Mouse (Mus musculus) adrenal gland, adult 2 months (tissue): ENCODE measurements at regions not wholly inside any gene's neighbourhood (a gene's known extent, or its start where the extent isn't known, plus 50 kb on each side); places are given as distances from the start of the nearest gene placed in this dataset.

ENCODE experiments used
- DNase-seq: peaks from one replicate; pipeline ENCODE4 v3.0.0; 2021

DNA sequence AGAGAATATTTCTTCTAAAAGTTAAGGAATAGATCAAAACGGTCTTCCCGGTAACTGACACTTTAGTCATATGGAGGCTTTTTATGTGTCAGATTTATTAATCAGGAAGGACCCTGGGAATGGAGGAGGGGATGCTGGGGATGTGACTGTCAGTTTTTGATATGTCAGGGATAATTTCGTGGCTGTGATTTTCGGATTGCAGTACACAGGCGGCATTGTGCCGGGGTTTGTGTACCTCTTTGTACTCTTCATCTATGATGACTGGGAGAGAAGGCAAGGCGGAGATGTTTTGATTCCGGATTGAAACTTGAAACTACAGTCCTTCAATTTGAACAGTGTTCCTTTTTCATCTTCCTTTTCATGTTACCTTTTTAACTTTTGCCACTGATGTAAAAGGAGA lies 344.2 kb downstream of the Mdfic start:
- no peak for DNase-seq

DNA sequence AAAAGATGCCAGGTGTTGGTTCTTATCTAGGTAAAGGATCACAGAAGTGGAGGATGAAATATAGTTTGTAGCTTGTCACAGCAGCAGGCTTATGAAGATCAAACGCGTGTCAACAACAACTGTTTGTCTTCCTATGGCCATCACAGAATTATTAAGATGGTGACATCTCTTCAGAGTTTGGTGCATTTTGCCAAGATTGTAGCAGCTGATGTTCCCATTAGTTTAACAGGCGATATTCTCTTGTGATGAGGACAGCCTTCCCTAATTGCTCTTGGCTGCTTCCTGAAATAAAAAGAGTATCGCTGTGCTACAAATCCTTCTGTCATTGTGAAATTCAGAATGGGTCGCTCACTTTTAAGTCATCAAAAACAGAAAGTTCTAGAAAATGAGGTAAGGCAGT lies 344.7 kb downstream of the Mdfic start:
- DNase-seq = no peak

DNA sequence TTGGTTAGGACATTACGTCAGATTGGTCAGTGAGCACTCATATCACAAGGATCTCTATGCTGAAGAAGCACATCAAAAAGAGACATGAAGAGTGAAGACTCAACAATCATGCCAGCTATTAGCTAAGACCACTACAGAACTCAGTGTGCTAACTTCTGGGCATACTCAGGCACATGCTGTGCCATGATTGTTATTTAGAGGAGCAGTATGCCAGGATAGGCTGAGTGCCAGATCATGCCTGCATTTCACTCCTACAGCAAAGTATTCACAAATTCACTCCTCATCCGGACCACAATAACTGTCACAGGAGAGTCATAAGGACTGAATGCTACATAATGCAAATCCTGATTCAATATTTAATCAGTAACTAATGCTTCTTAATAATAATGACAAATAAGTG lies 355.8 kb downstream of the Mdfic start:
- DNase-seq = no peak

DNA sequence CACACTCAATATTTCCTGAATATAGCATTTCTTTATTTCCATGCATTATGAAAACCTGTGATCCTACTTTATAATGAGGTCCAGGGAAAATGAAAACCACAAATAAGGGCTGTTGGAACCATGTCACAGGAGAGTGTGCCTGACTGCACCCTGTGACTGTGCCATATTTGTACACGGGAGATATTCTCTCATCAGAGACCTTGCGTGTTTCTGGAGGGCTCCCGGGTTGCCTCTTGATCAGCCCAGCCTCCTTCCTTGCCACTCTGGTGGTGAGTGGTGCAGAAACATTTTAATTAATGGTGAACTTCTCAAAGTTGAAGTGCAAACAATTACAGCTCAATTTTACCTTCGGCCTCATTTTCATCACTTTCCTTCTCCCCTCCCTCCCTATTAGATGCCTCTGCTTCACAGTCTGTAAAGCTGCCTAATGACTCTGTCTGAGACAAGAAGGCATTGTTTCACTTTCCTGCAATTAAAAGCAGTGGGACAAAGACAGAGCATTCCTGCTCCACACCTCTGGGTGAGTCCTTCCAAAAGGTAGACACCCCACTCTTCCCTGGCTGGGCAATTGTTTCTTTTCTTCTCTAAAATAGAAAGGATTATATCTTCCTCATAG lies 356.8 kb downstream of the Mdfic start:
- no peak for DNase-seq

DNA sequence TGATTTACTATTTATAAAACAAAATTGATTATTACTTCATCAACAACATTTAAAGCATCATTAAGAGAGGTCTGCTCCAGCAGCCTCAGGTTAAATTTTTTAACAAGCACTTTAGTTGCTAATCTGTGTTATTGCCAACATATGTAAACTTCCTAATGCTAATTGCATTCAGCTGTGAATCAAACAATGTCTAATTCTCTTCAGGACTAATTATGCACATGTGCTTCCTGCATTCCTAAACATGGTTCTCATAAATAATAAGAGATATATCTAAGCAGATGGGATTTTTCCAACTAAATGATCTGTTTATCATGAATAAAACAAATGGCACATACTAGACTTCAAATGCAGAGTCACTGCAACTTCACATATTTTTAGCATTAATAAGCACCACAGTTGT lies 357.5 kb downstream of the Mdfic start:
- DNase-seq = no peak

DNA sequence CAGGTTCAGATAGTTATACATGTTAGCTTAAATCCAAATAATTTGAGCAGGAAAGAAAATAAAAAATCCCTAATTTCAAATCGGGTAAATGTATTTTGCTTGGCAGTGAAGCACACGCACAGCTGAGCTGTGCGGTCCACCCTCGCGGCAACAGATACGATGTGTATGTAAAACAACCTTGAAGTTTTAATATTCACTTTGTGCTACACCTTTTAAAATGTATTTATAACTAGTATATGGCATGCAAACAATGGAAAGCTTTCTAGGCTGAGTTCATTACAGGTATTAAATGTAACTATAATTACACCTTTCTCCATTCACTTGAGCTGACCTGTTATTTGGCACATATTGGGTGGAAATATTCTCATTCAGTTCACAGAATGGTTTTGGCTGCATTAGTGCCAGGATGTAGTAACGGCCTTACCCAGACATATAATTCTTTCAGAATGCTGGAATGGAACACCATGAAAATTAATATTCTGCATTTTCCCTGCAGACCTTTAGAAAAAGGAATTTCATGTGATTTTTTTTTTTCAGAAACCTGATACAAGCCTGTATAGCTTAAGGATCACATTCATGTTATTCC lies 366.6 kb downstream of the Mdfic start:
- no peak for DNase-seq

GRCm38 (mm10) chr6:16098761-16099160 lies 378.3 kb downstream of the Mdfic start:
- no peak for DNase-seq

- DNase-seq = no peak
Observed at GRCm38 (mm10) chr6:16141009-16141408, 420.5 kb downstream of the Mdfic start.

GRCm38 (mm10) chr6:16144538-16144937 lies 424.1 kb downstream of the Mdfic start:
- DNase-seq = no peak

DNA sequence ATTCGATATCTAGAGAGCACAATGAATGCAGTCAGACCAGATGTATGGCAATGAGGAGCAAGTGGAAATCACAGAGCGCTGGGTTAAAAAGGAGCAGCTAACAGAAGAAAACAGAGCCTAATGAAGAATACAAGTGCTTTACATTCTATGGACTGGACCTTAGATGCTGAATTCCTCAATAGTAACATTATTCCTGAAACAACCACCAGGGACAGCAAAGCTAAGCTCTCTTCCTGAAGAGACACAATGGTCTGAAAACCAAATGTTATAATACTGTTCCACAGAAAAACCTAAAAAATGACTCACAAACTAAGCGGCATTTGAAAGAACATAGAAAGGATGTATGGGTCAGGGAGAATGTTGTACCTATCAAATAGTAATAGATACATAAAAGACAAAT lies 430.1 kb downstream of the Mdfic start:
- no peak for DNase-seq

DNA sequence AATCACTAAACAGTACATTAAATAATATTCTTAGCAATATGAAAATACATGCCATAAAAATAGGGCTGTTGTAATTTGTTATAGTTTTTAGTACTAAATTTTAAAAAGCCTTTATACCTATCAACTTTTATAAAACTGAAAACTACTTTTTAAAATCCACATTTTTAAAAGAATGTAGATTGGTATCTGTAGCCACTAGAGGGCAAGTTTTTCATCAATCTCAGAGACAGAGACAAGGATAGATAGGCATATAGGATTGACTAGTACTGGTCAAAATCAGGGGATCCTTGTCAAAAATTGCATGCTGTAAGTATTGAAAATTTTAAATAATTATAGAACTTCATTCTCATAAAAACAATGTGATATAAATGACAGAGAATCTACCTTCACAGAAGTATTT lies 431.0 kb downstream of the Mdfic start:
- DNase-seq = no peak

DNA sequence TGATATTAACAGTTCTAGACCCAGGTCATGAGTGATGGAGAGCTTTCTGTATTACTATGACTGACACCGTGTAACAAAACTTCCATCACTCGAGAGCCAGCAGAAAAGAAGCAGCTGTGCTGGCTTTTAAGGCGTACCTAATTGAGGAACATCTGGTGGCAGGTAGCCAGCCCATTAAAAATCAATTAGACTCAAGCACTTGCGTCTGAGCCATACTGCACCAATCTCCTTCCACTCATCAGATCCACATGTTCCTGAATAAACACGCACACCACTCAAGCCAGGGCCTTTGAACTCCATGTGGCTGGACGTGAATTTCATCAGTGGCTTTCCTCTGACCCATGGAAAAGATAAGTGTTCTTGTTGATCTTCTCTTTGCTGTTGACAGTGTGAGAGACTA lies 432.2 kb downstream of the Mdfic start:
- no peak for DNase-seq

GRCm38 (mm10) chr6:16165012-16165411 lies 444.6 kb downstream of the Mdfic start:
- no peak for DNase-seq

GRCm38 (mm10) chr6:16171871-16172270 lies 451.4 kb downstream of the Mdfic start:
- no peak for DNase-seq

DNA sequence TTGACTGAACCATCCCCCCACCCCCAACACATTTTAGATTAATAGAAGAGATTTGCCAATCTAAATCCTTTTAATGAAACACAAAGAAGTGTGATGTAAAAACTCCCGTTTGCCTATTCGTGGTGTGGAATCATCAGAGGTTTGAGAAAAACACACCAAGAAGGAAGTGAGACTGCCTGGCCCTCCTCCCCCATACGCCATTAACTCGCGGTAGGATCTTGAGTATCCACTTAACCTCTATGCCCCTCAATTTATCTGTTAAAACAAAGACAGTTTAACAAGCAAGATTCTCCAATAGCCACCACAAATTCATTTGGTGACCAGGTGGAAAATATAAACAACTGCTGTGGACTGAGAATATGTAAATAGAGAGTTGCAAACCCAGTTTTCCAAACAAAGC lies 456.9 kb downstream of the Mdfic start:
- no peak for DNase-seq

GRCm38 (mm10) chr6:16187983-16188550 lies 467.6 kb downstream of the Mdfic start:
- peak; percentile 1 for DNase-seq

GRCm38 (mm10) chr6:16212975-16213374 lies 492.5 kb downstream of the Mdfic start:
- no peak for DNase-seq

DNA sequence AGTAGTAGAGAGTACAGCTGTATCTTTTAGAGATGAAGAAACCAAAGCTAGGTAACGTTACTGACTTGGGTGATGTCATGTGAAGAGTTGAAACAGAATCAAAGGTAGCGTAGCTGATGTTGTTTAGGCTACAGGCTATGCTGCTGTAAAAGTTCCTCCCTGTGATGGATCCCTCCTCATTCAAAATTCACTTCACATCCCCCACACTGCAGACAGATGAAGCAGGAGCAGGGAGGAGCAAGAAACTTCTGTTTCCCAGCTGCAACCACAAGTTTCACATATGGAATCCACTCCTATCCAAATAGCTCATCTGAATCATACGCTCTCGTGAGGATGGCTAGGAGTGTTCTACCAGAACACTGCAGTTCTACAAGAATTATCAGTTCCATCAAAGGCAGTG lies 493.2 kb downstream of the Mdfic start:
- no peak for DNase-seq

- DNase-seq = peak; percentile 38
Observed at GRCm38 (mm10) chr6:16221002-16221627, 500.7 kb downstream of the Mdfic start.
